Mouse (Mus musculus) megakaryocyte-erythroid progenitor cell, adult 5-6 weeks (primary cell): ENCODE data around the gene Trim46. TPM values are rescaled to one million over a fixed set of nuclear protein-coding genes. Genes with fewer than 3 reads are reported as not detected.

Source experiments
- ATAC-seq: replicated peaks from 2 replicates; pipeline ENCODE4 v1.8.0; 2016; ENCODE audit warnings: mild to moderate bottlenecking, inconsistent platforms; ENCODE audit not compliant: severe bottlenecking, poor library complexity, low FRiP score, low TSS enrichment
- total RNA-seq, 2 experiments: library from RNA; stranded (forward) in 1 of 2; stranded (reverse) in 1 of 2; fragments of 200-1000, 215-1000 nt in 1 of 2; fragments of >200 nt in 1 of 2; fragmentation: Nextera tagmentation in 1 of 2; gene quantifications; 2 replicates each; pipeline ENCODE4 v1.2.3; 2014 to 2017

Gene Trim46
- total RNA-seq, 2 experiments from 2014 or later: not detected

DNA sequence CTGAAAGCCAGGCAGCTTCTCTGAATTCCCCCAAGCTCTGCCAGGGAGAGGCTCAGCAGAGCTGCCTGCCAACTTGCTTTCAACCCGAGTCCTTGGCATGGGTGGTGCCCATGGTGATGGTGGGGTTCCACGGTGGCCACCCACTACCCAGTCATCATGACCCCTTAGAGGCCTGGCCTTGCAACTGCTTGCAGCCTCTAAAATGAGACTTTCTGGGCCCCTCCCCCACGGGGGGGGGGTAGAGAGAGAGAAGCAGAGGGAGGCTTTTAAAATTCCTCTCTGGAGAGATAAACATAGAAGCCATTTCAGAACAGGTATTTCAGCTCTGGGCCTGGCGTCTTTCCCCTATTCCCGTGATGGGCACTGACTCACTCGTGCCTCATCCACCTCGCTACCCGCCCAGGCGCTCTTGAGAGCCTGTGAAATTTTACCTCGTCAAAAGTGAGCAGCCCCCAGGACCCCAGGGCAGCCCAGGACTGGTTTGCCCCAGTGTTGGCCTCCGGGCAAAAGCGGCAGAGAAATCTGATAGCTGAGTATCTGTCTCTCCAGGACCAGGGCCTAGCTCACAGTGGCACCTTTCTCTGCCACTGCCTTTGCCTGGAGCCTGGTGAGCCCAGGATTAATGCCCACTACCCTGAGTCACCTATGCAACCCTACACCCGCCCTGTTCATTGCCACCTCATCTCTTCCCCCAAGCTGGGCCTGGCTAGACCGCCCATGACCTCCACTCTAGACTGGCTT lies 31.3 kb upstream of the Trim46 start:
- no peak for ATAC-seq

DNA sequence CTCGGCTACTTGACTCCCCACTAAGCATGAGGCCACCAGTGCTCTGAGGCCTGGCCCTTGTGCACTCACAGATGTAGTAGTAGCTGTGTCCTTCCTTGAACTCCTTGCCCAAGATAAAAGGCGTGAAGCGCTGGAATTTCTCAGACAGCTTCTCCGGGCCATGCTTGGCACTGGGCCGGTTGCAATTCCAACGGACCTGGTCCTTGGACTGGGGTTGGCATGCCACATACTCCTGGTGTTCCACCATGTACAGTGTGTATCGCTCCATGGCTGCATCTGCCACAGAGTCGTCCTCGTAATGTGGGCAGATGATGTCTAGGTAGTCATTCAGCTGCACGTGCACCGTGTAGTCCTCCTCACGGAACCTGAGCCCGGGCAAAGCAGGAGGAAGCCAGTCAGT lies 30.0 kb upstream of the Trim46 start:
- no peak for ATAC-seq

DNA sequence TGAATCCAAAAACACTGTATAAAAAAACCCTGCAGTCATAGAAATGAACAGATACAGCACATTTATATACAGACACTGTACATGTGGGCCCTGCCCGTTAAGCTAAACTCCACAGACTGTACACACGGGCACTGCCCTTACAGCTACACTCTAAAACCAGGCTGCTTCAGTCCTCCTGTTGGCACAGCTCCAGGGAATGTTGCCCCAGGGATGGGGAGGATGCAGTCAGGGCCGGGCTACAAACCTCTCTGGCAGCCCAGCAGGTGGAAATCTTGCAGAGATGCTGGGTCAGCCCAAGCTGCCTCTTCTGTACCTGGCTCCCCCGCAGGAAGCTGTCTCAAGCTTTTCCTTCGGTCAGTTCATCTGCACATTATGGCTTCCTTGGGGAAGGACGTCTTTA lies 25.7 kb upstream of the Trim46 start:
- ATAC-seq: no peak

DNA sequence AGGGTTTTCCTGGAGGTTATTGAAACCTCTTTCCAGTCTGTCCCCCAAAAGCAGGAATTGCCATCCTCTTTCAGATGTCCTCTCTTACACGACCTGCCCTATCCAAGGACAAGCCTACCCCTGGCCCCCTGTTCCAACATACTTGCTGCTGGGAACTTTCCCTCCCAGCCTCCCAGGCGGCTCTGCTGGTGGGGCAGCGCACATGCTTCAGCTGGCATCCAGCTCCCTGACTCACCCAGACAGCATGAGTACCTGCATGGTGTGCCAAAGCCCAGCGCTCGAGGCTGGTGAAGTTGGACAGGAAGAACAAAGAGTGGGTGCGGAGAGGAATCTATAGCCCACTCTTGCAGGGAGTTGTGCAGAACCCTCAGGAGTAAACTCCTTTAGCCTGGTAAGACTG lies 24.8 kb upstream of the Trim46 start:
- ATAC-seq: no peak

DNA sequence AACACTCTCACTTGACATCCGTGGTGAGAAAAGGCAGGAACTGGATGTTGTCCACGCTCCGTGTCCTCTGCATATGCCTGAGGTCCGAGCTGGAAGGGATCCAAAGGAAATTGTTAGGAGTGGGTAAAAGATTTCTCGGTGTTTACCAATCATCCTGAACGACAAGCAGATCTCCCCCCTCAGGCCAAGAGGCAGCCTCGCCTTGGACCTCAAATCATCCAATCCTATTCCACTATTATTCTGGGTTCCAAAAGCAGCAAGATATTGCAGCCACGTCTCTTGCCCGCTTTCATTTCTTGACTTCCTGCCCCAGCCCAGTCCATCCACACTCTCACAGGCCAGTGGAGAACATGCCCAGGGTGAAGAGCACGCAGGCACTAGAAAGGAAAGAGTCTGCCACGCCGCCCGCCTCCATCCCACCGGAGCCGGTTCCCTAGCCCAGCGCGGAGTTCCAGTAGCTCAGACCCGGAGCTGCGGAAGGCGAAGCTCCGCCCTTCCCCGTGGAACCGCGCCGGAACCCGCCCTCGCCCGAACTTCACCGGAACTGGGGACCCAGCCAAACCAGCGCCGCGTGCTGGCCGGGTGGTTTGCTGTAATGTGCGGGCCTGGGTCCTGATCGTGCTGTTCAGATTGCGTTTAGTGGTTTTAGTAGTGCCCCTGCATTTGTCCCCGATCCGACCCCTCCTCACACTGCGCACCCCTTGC lies 24.1 kb upstream of the Trim46 start, which contains the start of gene Slc50a1:
Gene Slc50a1 (minus strand): TSS at position 520 of the 705 bp plus-strand sequence.
- ATAC-seq: peak; percentile 71

DNA sequence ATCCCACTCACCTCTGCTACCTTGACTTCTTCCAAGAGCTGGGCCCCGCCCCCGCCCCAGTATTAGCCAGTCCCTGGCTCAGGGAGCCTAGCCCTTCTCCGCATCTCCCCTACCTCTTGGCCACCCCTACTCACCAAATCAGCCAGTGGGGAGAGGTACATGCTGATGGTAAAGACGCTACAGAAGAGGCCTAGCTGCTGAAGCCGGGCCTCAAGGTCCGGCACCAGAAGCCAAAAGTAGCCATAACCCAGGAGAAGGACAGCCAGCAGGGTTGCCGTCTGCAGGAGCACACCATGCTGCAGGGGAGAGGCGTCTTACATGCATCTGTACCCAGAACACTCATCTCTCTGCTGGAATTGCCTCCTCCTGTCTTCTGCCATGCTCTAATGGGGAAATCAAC lies 22.8 kb upstream of the Trim46 start:
- no peak for ATAC-seq

DNA sequence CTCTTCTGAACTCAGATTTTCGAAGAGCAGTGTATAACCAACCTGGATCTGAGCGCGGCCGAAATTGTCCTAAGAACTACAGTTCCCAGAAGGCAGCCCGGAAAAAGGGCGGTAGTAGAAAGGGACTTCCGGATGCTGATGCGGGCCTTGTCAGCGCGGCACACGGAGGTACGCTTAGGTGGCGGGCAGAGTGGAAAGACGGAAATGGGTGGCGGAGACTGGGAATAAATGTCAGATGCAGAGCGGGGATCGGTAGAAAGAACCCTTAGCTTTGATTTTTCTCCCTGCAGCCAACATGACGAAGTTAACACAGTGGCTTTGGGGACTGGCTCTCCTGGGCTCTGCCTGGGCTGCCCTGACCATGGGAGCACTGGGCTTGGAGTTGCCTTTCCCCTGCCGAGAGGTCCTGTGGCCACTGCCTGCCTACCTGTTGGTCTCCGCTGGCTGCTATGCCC lies 20.4 kb upstream of the Trim46 start:
- ATAC-seq: peak; percentile 91

DNA sequence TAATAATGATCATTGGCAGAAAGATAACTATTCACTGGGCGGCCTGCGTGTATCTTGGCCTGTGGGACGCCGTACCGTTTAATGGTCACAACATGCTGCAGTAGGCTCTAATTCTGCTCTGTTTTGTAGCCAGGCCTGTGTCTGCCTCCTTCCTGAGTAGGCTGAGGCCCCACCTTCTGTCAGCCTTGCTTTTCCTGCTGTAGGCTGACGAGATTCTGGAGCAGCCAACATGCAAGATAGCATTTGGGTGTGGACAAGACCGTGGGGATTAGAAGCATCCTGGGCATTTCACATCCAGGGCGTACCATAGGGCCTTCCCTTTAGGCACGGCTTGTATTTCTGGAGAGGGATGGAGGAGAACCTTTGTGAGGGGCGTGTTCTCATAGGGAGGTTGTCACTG lies 16.3 kb upstream of the Trim46 start:
- no peak for ATAC-seq

DNA sequence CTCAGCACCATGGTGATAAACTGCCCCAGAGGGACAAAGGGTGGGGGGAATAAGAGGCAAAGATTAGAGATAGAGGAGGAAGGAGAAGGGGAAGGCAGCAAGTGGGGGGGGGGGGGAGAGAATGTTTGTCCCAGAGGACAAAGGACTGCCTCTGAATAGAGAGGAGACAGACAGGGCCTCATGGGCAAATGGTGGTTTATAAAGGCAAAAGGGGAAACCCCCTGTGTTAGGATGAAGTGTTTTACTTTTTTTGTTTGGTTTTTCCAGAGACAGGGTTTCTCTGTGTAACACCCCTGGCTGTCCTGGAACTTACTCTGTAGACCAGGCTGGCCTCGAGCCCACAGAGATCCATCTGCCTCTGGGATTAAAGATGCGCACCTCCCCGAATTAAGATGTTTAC lies 14.1 kb upstream of the Trim46 start:
- no peak for ATAC-seq

DNA sequence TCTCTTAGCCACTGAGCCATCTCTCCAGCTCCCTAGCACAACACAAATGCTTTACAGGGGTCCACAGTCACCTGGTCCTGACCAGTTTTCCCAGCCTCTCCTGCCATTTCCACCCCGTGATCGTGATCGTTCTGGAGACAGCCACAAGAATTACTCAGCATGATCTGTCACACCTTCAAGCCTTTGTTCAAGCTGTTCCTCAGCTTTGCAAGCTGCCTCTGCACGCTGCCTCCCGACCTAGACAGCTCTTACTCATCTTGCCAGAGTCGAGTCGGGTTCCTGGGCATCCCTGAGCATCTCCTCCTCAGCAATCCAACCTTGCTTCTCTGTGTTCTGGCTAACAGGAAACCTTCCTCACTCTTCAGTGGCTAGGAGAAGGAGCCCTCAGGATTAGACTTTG lies 13.0 kb upstream of the Trim46 start, which contains the start of gene Dpm3:
Gene Dpm3 (plus strand): TSS at position 283 of the 400 bp plus-strand sequence.
- no peak for ATAC-seq

DNA sequence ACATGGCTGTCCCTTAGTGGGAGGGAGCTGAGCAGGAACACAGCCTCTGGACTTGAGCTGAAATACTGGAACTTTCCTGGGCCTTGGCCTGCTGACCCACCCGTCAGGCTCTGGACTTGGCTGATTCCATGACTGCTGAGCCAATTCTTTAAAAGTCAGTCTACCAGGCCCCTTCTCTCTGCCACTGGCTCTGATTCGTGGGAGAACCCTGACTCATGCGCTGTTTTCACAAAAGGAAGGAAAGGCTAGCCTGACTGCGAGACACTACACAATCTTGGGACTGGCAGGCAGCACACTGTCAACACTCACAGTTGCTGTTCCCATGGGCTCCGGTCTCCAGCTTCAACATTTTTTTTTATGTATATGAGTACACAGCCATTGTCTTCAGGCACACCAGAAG lies 10.1 kb upstream of the Trim46 start:
- ATAC-seq: no peak

DNA sequence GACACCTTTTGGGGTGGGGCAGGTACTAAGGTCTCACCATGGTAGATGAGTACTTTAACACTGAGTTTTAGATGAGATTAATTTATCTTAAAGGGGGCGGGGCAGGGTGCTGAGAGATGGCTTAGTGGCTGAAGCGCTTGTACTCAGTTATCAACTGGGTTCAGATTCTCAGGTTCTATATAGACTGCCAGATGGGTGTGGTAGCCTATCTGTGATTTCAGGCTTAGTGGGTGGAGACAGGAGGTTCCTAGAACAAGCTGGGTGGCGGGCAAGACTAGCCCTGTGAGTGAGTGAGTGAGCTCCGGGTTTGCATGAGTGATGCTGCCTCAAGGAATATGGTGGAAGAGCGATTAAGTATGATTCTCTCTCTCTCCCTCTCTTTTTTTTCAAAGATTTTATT lies 8.9 kb upstream of the Trim46 start:
- ATAC-seq: 0 out of 2 replicates have a peak, but pooled peaks have one; percentile 35

DNA sequence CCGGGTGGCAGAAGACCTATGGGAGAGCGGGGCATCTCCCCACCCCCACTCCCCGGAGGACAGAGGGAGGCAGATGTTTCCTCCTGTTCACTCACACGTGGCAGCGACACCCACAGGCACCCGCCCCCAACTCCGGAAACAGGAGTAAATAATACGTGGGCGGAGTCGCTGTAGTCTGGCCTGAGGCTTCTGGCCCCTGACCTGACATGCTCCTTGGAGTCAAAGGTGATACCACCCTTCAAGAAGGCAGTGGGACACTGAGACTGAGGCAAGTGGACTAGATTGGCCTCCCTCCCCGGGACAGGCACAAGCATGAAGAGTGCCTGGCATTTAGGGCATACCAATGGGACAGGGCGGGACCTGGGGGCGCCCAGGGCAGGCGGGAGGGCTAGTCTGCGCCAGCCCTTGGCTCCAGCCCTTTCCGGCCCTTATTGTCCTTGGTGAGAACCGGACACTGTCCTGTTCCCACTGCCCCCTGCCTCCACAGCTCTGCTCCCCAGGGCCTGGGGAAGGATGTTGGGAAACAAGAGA lies 5.3 kb upstream of the Trim46 start:
- 0 out of 2 replicates have a peak, but pooled peaks have one; percentile 14 for ATAC-seq

DNA sequence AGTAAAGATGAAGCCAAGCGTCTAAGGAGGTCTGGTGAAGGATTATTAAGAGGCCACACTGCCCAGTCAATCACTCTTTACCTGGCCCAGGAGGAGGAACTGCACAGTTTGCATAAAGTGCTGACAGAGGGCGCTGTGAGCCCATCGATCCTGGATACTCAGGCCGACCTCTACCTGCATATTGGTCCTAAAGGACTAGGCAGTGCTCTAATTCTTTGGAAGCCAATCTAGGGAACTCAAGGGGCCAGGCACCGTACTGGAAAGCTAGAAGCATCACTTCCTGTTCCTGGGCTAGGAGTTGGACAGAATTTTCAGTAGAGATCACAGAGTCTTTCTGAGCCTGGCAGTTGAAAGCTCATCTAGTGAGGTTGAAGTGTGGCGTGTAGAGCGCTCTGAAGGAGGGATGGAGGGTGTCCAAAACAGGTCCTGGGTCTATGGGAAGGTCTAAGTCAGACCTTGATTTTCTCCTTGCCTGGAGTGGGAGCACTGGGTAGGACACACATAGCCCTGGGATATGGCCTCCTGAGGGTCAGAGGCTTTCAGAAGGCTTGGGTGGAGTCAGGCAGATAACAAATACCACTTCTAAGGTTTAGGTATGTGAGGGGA lies 4.4 kb upstream of the Trim46 start:
- no peak for ATAC-seq

DNA sequence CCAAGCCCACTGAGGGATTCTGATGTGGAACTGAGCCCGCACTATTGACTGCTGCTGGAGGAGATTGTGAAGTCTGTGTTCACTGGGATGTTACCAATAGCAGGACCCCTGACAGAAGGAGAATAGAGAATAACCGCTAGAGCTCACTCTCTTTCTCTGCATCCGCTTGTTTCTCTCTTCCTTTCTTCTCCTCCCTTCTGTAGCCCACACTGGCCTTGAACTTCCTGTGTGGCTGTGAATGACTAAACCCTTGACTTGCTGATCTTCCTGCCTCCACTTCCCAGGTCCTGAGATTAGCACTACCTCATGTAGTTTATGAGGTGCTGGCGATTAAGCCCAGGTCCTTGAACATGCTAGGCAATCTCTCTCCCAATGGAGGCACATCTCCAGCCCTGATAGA lies 1.4 kb upstream of the Trim46 start:
- no peak for ATAC-seq

DNA sequence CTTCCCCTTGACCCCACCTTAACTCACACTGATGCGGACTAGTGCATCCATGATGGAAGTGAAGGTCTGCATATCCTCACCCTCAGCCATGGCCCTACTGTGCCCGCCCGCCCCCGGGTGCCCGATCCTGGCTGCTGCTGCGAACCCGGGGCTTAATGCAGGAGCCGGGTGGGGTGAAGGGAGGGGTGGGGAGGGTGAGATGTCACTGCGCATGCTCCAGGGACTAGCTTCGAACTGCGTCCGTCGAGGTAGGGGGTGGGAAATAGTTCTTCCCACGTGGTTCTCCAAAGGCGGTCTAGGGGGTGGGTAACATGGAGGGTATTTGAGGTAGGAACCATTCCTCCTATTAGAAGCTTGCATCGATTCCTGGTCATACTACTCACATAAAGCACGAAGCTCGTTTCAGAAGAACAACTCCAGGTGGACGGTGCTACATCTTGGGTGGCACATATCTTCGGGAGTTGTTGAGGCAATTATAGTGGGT lies 379 bp downstream of the Trim46 start, which contains the start of gene Krtcap2:
Gene Krtcap2 (plus strand): TSS at position 279 of the 484 bp plus-strand sequence.
- no peak for ATAC-seq

DNA sequence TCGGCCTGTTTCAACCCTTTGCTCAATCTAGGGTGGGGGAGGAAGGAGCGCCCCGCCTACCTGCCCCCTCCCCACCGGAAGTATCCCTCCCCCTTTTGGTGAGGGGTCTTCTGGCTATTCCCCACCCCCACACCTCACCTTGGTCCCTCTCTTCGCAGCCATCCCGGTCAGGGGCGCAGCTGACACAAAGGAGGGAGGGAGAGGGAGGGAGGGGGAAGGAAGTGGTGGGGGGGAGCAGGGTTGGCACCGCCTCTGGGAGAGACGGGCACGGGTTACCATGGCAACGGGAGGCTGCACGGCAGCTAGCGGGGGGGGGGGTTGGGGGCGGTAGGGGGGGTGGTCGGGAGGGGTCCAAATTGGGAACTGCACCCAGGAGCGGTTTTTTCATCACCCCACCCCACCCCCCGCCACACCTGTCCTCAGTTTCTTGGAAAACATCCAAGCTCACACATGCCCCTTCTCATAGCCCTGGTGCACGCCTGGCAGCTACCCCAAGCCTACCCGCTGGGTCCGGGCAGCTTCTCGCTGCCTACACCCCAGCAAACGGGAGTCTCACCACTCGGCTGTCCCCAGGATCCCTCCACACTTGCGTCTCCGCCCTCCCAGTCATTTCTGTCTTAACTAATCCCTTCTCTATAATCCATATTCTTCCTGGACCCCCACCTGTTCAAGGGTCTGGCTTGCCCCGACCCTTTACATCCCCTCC lies 974 bp downstream of the Trim46 start:
- ATAC-seq: no peak

DNA sequence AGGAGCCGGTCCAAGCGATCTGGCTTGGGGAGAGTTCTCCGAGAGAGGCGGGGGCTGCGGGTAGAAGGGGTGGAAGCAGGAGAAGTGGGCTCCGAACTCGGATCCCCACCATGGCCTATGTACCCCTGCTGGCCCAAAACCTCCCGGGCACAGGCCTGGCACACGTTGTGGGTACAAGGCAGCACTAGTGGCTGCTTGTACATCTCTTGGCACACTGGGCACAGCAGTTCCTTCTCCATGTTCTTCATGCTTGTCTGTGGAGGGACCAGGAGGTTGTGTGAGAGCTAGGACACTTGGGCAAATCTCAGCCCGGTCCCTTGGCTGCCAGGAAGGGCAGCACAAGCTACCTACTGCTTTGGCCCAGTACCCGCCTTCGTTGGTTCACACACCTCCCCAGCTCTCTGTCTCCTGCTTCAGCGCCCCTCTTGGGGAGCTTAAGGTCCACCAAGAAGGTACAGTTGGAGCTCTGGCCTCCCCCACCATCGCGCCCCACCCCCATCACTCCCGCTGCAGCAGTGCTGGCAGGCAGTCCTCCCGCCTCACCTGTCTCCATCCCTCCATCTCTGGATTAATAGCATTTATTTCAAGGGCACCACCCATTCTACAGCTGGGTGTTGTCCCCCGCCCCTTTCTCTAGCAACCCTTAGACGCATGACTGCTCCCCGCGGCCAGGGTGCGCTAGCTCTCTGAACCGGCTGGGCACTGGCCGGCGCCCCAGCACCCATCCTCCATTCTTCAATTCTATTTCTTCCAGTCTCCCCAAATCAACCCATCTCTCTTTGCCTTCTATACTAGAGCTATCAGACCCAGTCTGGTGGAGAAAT lies 1.7 kb downstream of the Trim46 start:
- no peak for ATAC-seq

DNA sequence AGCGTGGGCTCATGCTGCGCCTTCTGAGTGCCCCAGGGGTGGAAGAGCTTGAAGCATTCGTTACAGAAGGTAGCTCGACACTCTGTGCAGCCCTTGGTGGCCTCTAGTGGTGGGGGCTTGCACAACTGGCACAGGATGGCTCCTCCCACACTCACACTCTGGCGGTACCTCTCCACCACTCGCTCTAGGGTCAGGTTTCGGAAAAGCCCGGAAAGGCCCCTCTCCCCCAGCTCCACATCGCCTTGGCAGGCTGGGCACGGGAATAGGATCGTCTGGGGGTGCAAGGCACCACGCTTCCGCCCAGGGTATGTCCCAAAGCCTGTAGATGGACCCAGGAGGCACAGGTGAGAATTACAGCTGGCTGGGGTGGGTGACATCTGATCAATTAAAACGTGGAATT lies 2.5 kb downstream of the Trim46 start:
- ATAC-seq: peak; percentile 76
